Mouse (Mus musculus): ENCODE data around the gene Olfr282.
A peak's percentile ranks its signal among the peaks of the same experiment; 100 is the strongest.

The Olfr282 gene

GRCm38 (mm10) chr15:98425188-98425587 lies 5.8 kb upstream of the Olfr282 start:
- Histone ChIP-seq H3K27me3 (ENCODE audit: insufficient read depth, low read length) (no peaks in the 10 kb centered on the region), H3K4me3 (replicated peaks; ENCODE audit: low read length) (no peak overlapping the region)
- no peak for TF ChIP-seq POU5F1 (IDR thresholded peaks at IDR 0.05; ENCODE audit: borderline replicate concordance, low read length)
- no peak for TF ChIP-seq CTCF (conservative IDR thresholded peaks at IDR 0.05; ENCODE audit: low read length)
- TF ChIP-seq NANOG (IDR thresholded peaks at IDR 0.05; ENCODE audit: borderline replicate concordance, low read length), result no peak

GRCm38 (mm10) chr15:98444561-98444960 lies 13.5 kb downstream of the Olfr282 start:
- peaks cover 5% of the 10 kb centered on the region; the same call in 1 of the 2 replicates for H3K9me3 ChIP-seq (ENCODE audit: low read length)
- no peak for TF ChIP-seq NANOG (IDR thresholded peaks at IDR 0.05; ENCODE audit: borderline replicate concordance, low read length)
- TF ChIP-seq POU5F1 (IDR thresholded peaks at IDR 0.05; ENCODE audit: borderline replicate concordance, low read length), result no peak
- TF ChIP-seq CTCF (conservative IDR thresholded peaks at IDR 0.05; ENCODE audit: low read length), result no peak
- no peaks in the 10 kb centered on the region for H3K27me3 ChIP-seq (ENCODE audit: insufficient read depth, low read length)
- H3K4me1 ChIP-seq (replicated peaks; ENCODE audit: low read depth, low read length), result no peaks in the 10 kb centered on the region
- H3K36me3 ChIP-seq (ENCODE audit: insufficient read depth, low read length), result no peaks in the 10 kb centered on the region
- no peak overlapping the region for H3K4me3 ChIP-seq (replicated peaks; ENCODE audit: low read length)

More at GRCm38 (mm10) chr15:98425188-98425587, 5.8 kb upstream of the Olfr282 start:
- no peaks in the 10 kb centered on the region for H3K36me3 ChIP-seq (ENCODE audit: insufficient read depth, low read length)
- peaks cover 6% of the 10 kb centered on the region; the same call in 1 of the 2 replicates for H3K4me1 ChIP-seq (replicated peaks; ENCODE audit: low read depth, low read length)
- H3K9me3 ChIP-seq (ENCODE audit: low read length), result no peaks in the 10 kb centered on the region

GRCm38 (mm10) chr15:98448521-98448920 lies 17.5 kb downstream of the Olfr282 start:
- Histone ChIP-seq H3K9me3 (ENCODE audit: low read length) (peaks cover 5% of the 10 kb centered on the region; the same call in 1 of the 2 replicates), H3K36me3 (ENCODE audit: insufficient read depth, low read length) (no peaks in the 10 kb centered on the region), H3K4me1 (replicated peaks; ENCODE audit: low read depth, low read length) (no peaks in the 10 kb centered on the region), H3K4me3 (replicated peaks; ENCODE audit: low read length) (no peak overlapping the region), H3K27me3 (ENCODE audit: insufficient read depth, low read length) (no peaks in the 10 kb centered on the region)
- TF ChIP-seq NANOG (IDR thresholded peaks at IDR 0.05; ENCODE audit: borderline replicate concordance, low read length) (no peak), CTCF (conservative IDR thresholded peaks at IDR 0.05; ENCODE audit: low read length) (no peak), POU5F1 (IDR thresholded peaks at IDR 0.05; ENCODE audit: borderline replicate concordance, low read length) (no peak)

GRCm38 (mm10) chr15:98452288-98452687 lies 21.3 kb downstream of the Olfr282 start, which contains the start of gene Olfr281:
TSS of gene Olfr281 (plus strand) at chr15:98452588.
- H3K9me3 ChIP-seq (ENCODE audit: low read length), result no peaks in the 10 kb centered on the region
- no peaks in the 10 kb centered on the region for H3K27me3 ChIP-seq (ENCODE audit: insufficient read depth, low read length)
- no peak within 1 kb of the TSS for H3K4me3 ChIP-seq (replicated peaks; ENCODE audit: low read length)
- no peak for TF ChIP-seq NANOG (IDR thresholded peaks at IDR 0.05; ENCODE audit: borderline replicate concordance, low read length)
- no peak for TF ChIP-seq CTCF (conservative IDR thresholded peaks at IDR 0.05; ENCODE audit: low read length)
- TF ChIP-seq POU5F1 (IDR thresholded peaks at IDR 0.05; ENCODE audit: borderline replicate concordance, low read length), result no peak
- H3K36me3 ChIP-seq (ENCODE audit: insufficient read depth, low read length), result no peaks in the 10 kb centered on the region
- no peaks in the 10 kb centered on the region for H3K4me1 ChIP-seq (replicated peaks; ENCODE audit: low read depth, low read length)

- H3K36me3 ChIP-seq (ENCODE audit: insufficient read depth, low read length), result no peaks in the 10 kb centered on the region
- peaks cover 10% of the 10 kb centered on the region for H3K27me3 ChIP-seq (ENCODE audit: insufficient read depth, low read length)
- TF ChIP-seq POU5F1 (IDR thresholded peaks at IDR 0.05; ENCODE audit: borderline replicate concordance, low read length), result no peak
- TF ChIP-seq NANOG (IDR thresholded peaks at IDR 0.05; ENCODE audit: borderline replicate concordance, low read length), result no peak
- TF ChIP-seq CTCF (conservative IDR thresholded peaks at IDR 0.05; ENCODE audit: low read length), result no peak
- H3K4me1 ChIP-seq (replicated peaks; ENCODE audit: low read depth, low read length), result no peaks in the 10 kb centered on the region
- no peaks in the 10 kb centered on the region for H3K9me3 ChIP-seq (ENCODE audit: low read length)
- no peak within 1 kb of the TSS for H3K4me3 ChIP-seq (replicated peaks; ENCODE audit: low read length)
These were observed 38.6 kb downstream of the Olfr282 start, which contains the start of gene OR5BS1P for GRCm38 (mm10) chr15:98469596-98469995. TSS of gene OR5BS1P (plus strand) at chr15:98469896.

- Histone ChIP-seq H3K9me3 (ENCODE audit: low read length) (no peaks in the 10 kb centered on the region), H3K27me3 (ENCODE audit: insufficient read depth, low read length) (peaks cover 15% of the 10 kb centered on the region), H3K36me3 (ENCODE audit: insufficient read depth, low read length) (no peaks in the 10 kb centered on the region), H3K4me3 (replicated peaks; ENCODE audit: low read length) (no peak overlapping the region), H3K4me1 (replicated peaks; ENCODE audit: low read depth, low read length) (peaks cover 4% of the 10 kb centered on the region)
- TF ChIP-seq CTCF (conservative IDR thresholded peaks at IDR 0.05; ENCODE audit: low read length) (no peak), NANOG (IDR thresholded peaks at IDR 0.05; ENCODE audit: borderline replicate concordance, low read length) (no peak), POU5F1 (IDR thresholded peaks at IDR 0.05; ENCODE audit: borderline replicate concordance, low read length) (no peak)
These were observed 40.5 kb downstream of the Olfr282 start for GRCm38 (mm10) chr15:98471539-98471938.

GRCm38 (mm10) chr15:98474958-98475357 lies 43.9 kb downstream of the Olfr282 start:
- Histone ChIP-seq H3K36me3 (ENCODE audit: insufficient read depth, low read length) (no peaks in the 10 kb centered on the region), H3K4me1 (replicated peaks; ENCODE audit: low read depth, low read length) (peaks cover 9% of the 10 kb centered on the region), H3K27me3 (ENCODE audit: insufficient read depth, low read length) (peaks cover 22% of the 10 kb centered on the region), H3K9me3 (ENCODE audit: low read length) (no peaks in the 10 kb centered on the region), H3K4me3 (replicated peaks; ENCODE audit: low read length) (no peak overlapping the region)
- no peak for TF ChIP-seq NANOG (IDR thresholded peaks at IDR 0.05; ENCODE audit: borderline replicate concordance, low read length)
- TF ChIP-seq POU5F1 (IDR thresholded peaks at IDR 0.05; ENCODE audit: borderline replicate concordance, low read length), result no peak
- no peak for TF ChIP-seq CTCF (conservative IDR thresholded peaks at IDR 0.05; ENCODE audit: low read length)

GRCm38 (mm10) chr15:98475382-98475781 lies 44.4 kb downstream of the Olfr282 start:
- TF ChIP-seq CTCF (conservative IDR thresholded peaks at IDR 0.05; ENCODE audit: low read length) (peak; percentile 72), NANOG (IDR thresholded peaks at IDR 0.05; ENCODE audit: borderline replicate concordance, low read length) (no peak), POU5F1 (IDR thresholded peaks at IDR 0.05; ENCODE audit: borderline replicate concordance, low read length) (no peak)
- H3K4me3 ChIP-seq (replicated peaks; ENCODE audit: low read length), result no peak overlapping the region
- H3K36me3 ChIP-seq (ENCODE audit: insufficient read depth, low read length), result no peaks in the 10 kb centered on the region
- H3K9me3 ChIP-seq (ENCODE audit: low read length), result no peaks in the 10 kb centered on the region
- H3K27me3 ChIP-seq (ENCODE audit: insufficient read depth, low read length), result peaks cover 22% of the 10 kb centered on the region
- H3K4me1 ChIP-seq (replicated peaks; ENCODE audit: low read depth, low read length), result peaks cover 12% of the 10 kb centered on the region

- no peaks in the 10 kb centered on the region for H3K36me3 ChIP-seq (ENCODE audit: insufficient read depth, low read length)
- H3K4me1 ChIP-seq (replicated peaks; ENCODE audit: low read depth, low read length), result peaks cover 13% of the 10 kb centered on the region
- H3K9me3 ChIP-seq (ENCODE audit: low read length), result no peaks in the 10 kb centered on the region
- H3K27me3 ChIP-seq (ENCODE audit: insufficient read depth, low read length), result peaks cover 20% of the 10 kb centered on the region
- no peak overlapping the region for H3K4me3 ChIP-seq (replicated peaks; ENCODE audit: low read length)
- TF ChIP-seq CTCF (conservative IDR thresholded peaks at IDR 0.05; ENCODE audit: low read length), result no peak
- TF ChIP-seq NANOG (IDR thresholded peaks at IDR 0.05; ENCODE audit: borderline replicate concordance, low read length), result no peak
- TF ChIP-seq POU5F1 (IDR thresholded peaks at IDR 0.05; ENCODE audit: borderline replicate concordance, low read length), result no peak
These were observed 45.3 kb downstream of the Olfr282 start for GRCm38 (mm10) chr15:98476281-98476680.

Measured in E14TG2a.4 (cell line).